In genomic region chr3:101713669-101714068, GRCm38 (mm10) we compare ENCODE assay signal across 12 mouse cellular contexts.
DNase-seq lines count a peak whose midpoint lies in the region; ATAC-seq and TF ChIP-seq lines count a peak whose summit lies in the region.
"Had no signal": no experiment of that assay in that cellular context is flagged by ENCODE, and none has a peak within 500 bp of the region (broad histone marks: within the 10 kb centered on the region; RNA-seq: fewer than 3 reads in every experiment).

No protein-coding gene starts in this region.

- ATAC-seq in heart, embryonic 11.5 days (replicated peaks; ENCODE audit: insufficient number of reproducible peaks, low FRiP score, low TSS enrichment), result no peak
- ATAC-seq in lung, postnatal 0 days, result no peak
- ATAC-seq in hindbrain, embryonic 12.5 days (ENCODE audit: low FRiP score), result no peak
- no peak for ATAC-seq in stomach, embryonic 14.5 days (ENCODE audit: insufficient number of reproducible peaks, insufficient read depth, low FRiP score, low read depth)
- ATAC-seq in CD4-positive, CD25-positive, alpha-beta regulatory T cell, adult 4 months, result no peak

- H3K27me3 ChIP-seq in heart, embryonic 11.5 days (ENCODE audit: control insufficient read depth, insufficient read depth, low read length), result no peaks in the 10 kb centered on the region
- H3K27me3 ChIP-seq in lung, postnatal 0 days (replicated peaks; ENCODE audit: insufficient read depth, low read length), result no peaks in the 10 kb centered on the region
- no peaks in the 10 kb centered on the region for H3K27me3 ChIP-seq in hindbrain, embryonic 12.5 days
- no peaks in the 10 kb centered on the region for H3K27me3 ChIP-seq in stomach, embryonic 14.5 days (ENCODE audit: control insufficient read depth, insufficient read depth, low read length)

- peak overlapping the region; percentile 85 for H3K27ac ChIP-seq in heart, embryonic 11.5 days (ENCODE audit: low read depth, low read length)
- no peak overlapping the region for H3K27ac ChIP-seq in lung, postnatal 0 days (ENCODE audit: low read length)
- peak overlapping the region; percentile 36; the same call in 1 of the 2 replicates for H3K27ac ChIP-seq in hindbrain, embryonic 12.5 days
- H3K27ac ChIP-seq in stomach, embryonic 14.5 days (ENCODE audit: low read length), result peak overlapping the region; percentile 60

- 61% methylated on average over 11 of the region's 11 CpGs for WGBS in heart, embryonic 11.5 days (ENCODE audit: insufficient replicate concordance)
- WGBS in lung, postnatal 0 days, result 56% methylated on average over 11 of the region's 11 CpGs
- WGBS in hindbrain, embryonic 12.5 days, result 65% methylated on average over 11 of the region's 11 CpGs
- 43% methylated on average over 11 of the region's 11 CpGs for WGBS in stomach, embryonic 14.5 days

- no peak for TF ChIP-seq CTCF in lung, postnatal 0 days (IDR thresholded peaks at IDR 0.05)

- TF ChIP-seq EP300 in lung, postnatal 0 days (IDR thresholded peaks at IDR 0.05), result no peak

- H3K9me3 ChIP-seq in heart, embryonic 11.5 days (replicated peaks; ENCODE audit: control insufficient read depth, low read length), result no peaks in the 10 kb centered on the region
- H3K9me3 ChIP-seq in lung, postnatal 0 days (ENCODE audit: low read length), result no peaks in the 10 kb centered on the region
- no peaks in the 10 kb centered on the region for H3K9me3 ChIP-seq in hindbrain, embryonic 12.5 days (replicated peaks)
- H3K9me3 ChIP-seq in stomach, embryonic 14.5 days (ENCODE audit: control insufficient read depth, low read depth, low read length), result no peaks in the 10 kb centered on the region

- no peak for DNase-seq in heart, postnatal 4 days
- no peak for DNase-seq in lung, postnatal 0 days (ENCODE audit: low spot score)
- no peak for DNase-seq in lung, postnatal 10 days
- no peak for DNase-seq in thymus, postnatal 4 days
- DNase-seq: cerebellum, adult 9-10 months; kidney, postnatal 25 days; right cerebral cortex, adult 18-20 months had no signal

- H3K4me1 ChIP-seq in heart, embryonic 11.5 days (ENCODE audit: control insufficient read depth, insufficient read depth, low read length), result peaks cover 53% of the 10 kb centered on the region
- 0 out of 2 replicates have a peak, but pooled peaks cover 10% of the 10 kb centered on the region for H3K4me1 ChIP-seq in lung, postnatal 0 days (ENCODE audit: insufficient read depth, low read depth, low read length)
- H3K4me1 ChIP-seq in hindbrain, embryonic 12.5 days, result peaks cover 32% of the 10 kb centered on the region
- H3K4me1 ChIP-seq in stomach, embryonic 14.5 days (ENCODE audit: control insufficient read depth, insufficient read depth, low read length), result peaks cover 28% of the 10 kb centered on the region

- H3K9ac ChIP-seq in heart, embryonic 11.5 days (ENCODE audit: low read depth, low read length), result peak overlapping the region; percentile 64
- H3K9ac ChIP-seq in lung, postnatal 0 days (replicated peaks; ENCODE audit: low read depth), result no peak overlapping the region
- no peak overlapping the region for H3K9ac ChIP-seq in hindbrain, embryonic 12.5 days
- H3K9ac ChIP-seq in stomach, embryonic 14.5 days (replicated peaks; ENCODE audit: low read depth, low read length), result no peak overlapping the region

- no peaks in the 10 kb centered on the region for H3K36me3 ChIP-seq in heart, embryonic 11.5 days (ENCODE audit: control insufficient read depth, insufficient read depth, low read length)
- H3K36me3 ChIP-seq in lung, postnatal 0 days (ENCODE audit: insufficient read depth, low read length), result no peaks in the 10 kb centered on the region
- H3K36me3 ChIP-seq in hindbrain, embryonic 12.5 days, result no peaks in the 10 kb centered on the region
- H3K36me3 ChIP-seq in stomach, embryonic 14.5 days (ENCODE audit: control insufficient read depth, insufficient read depth, low read length), result no peaks in the 10 kb centered on the region

- H3K4me3 ChIP-seq in heart, embryonic 11.5 days (ENCODE audit: low read depth, low read length), result no peak overlapping the region
- H3K4me3 ChIP-seq in lung, postnatal 0 days (ENCODE audit: low read depth, low read length), result no peak overlapping the region
- no peak overlapping the region for H3K4me3 ChIP-seq in hindbrain, embryonic 12.5 days
- no peak overlapping the region for H3K4me3 ChIP-seq in stomach, embryonic 14.5 days (ENCODE audit: low read depth, low read length)
- H3K4me3 ChIP-seq: erythroblast, embryonic 14.5 days had no signal

- peak overlapping the region; percentile 53 for H3K4me2 ChIP-seq in heart, embryonic 11.5 days
- H3K4me2 ChIP-seq in lung, postnatal 0 days (replicated peaks; ENCODE audit: low read depth, low read length), result 0 out of 2 replicates have a peak overlapping the region, but pooled peaks have one; percentile 39
- no peak overlapping the region for H3K4me2 ChIP-seq in hindbrain, embryonic 12.5 days (replicated peaks)
- H3K4me2 ChIP-seq in stomach, embryonic 14.5 days (replicated peaks; ENCODE audit: low read depth, low read length), result 0 out of 2 replicates have a peak overlapping the region, but pooled peaks have one; percentile 22
